Mouse (Mus musculus): ENCODE data around the gene Dnah8. TPM values are rescaled to one million over a fixed set of nuclear protein-coding genes. Genes with fewer than 3 reads are reported as not detected.

Dnah8 gene
- polyA plus RNA-seq, 1 experiment from 2014 or later, result 2.1 TPM

- 90% methylated on average over 5 of the region's 5 CpGs for WGBS
- H3K4me3 ChIP-seq, result no peak overlapping the region
- no peaks in the 10 kb centered on the region for H3K9me3 ChIP-seq
- no peak for ATAC-seq (ENCODE audit: extremely low read depth, insufficient number of reproducible peaks, low FRiP score, low TSS enrichment)
- no peak overlapping the region for H3K4me2 ChIP-seq
- H3K4me1 ChIP-seq, result peaks cover 46% of the 10 kb centered on the region
- H3K27me3 ChIP-seq (replicated peaks), result no peaks in the 10 kb centered on the region
- H3K9ac ChIP-seq, result no peak overlapping the region
- H3K36me3 ChIP-seq, result peaks cover 8% of the 10 kb centered on the region
- H3K27ac ChIP-seq (replicated peaks), result peak overlapping the region; percentile 36; the same call in 1 of the 2 replicates
Observed at GRCm38 (mm10) chr17:30609980-30610307, 14.2 kb upstream of the Dnah8 start.

GRCm38 (mm10) chr17:30610739-30611138 is 13.4 kb upstream of the Dnah8 start:
- 70% methylated on average over 1 of the region's 1 CpGs for WGBS
- ATAC-seq (ENCODE audit: extremely low read depth, insufficient number of reproducible peaks, low FRiP score, low TSS enrichment), result no peak

DNA sequence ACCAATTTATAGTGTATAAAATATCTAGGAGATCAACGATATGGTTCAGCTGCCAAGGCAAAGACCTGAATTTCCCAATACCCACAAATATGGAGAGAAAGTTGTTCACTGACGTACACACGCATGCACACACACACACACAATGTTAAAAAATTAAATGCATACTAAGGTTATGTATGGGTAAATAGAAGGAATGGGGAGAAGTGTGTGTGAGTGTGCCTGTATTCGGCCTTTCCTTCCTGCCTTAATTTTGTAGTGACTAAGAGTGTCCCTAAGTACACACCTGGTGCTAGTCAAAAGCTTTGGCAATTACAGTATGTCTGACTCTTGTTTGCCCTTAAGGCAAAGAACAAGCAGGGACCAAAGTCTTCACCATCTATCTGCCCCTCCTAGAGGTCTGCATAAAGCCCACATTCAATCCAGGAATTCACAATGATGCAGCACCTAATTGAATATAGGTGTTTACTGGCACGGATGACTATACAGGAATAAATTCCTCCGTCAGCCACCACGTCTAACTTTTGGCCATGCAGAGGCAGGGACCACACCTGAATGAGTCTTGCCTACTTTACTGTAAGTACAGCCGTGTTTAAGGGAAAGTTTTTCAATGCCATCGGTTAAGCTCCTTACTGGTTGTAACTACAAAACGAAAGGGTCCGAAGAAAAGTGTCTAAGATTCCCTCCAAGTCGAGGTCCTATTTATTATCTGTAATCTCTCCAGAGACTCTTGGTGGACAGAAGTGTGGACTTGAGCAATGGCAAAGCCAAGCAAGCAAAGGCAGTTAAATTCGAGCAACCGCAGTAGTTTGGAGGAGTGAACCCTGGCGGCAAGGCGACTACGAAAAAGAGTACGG is 12.7 kb upstream of the Dnah8 start:
- H3K9ac ChIP-seq, result peak overlapping the region; percentile 95
- no peak for ATAC-seq (ENCODE audit: extremely low read depth, insufficient number of reproducible peaks, low FRiP score, low TSS enrichment)

More at GRCm38 (mm10) chr17:30610739-30611138, 13.4 kb upstream of the Dnah8 start:
- peaks cover 46% of the 10 kb centered on the region for H3K4me1 ChIP-seq
- H3K9ac ChIP-seq, result peak overlapping the region; percentile 95; the same call in 1 of the 2 replicates
- H3K9me3 ChIP-seq, result no peaks in the 10 kb centered on the region
- H3K36me3 ChIP-seq, result peaks cover 8% of the 10 kb centered on the region
- no peaks in the 10 kb centered on the region for H3K27me3 ChIP-seq (replicated peaks)
- H3K4me3 ChIP-seq, result peak overlapping the region; percentile 0; the same call in 1 of the 2 replicates
- H3K27ac ChIP-seq (replicated peaks), result no peak overlapping the region
- H3K4me2 ChIP-seq, result peak overlapping the region; percentile 74

GRCm38 (mm10) chr17:30612075-30612859 is 11.9 kb upstream of the Dnah8 start:
- Histone ChIP-seq H3K27me3 (replicated peaks) (no peaks in the 10 kb centered on the region), H3K9ac (peak overlapping the region; percentile 95), H3K9me3 (no peaks in the 10 kb centered on the region), H3K4me2 (peak overlapping the region; percentile 74), H3K36me3 (peaks cover 5% of the 10 kb centered on the region), H3K27ac (replicated peaks) (peak overlapping the region; percentile 94), H3K4me3 (peak overlapping the region; percentile 82), H3K4me1 (peaks cover 41% of the 10 kb centered on the region)
- peak; percentile 97 for ATAC-seq (ENCODE audit: extremely low read depth, insufficient number of reproducible peaks, low FRiP score, low TSS enrichment)
- under 1% methylated on average over 34 of the region's 34 CpGs for WGBS

More for the DNA sequence above, 12.7 kb upstream of the Dnah8 start:
- 23% methylated on average over 18 of the region's 18 CpGs for WGBS
- Histone ChIP-seq H3K27ac (replicated peaks) (peak overlapping the region; percentile 94), H3K4me2 (peak overlapping the region; percentile 74), H3K27me3 (replicated peaks) (no peaks in the 10 kb centered on the region), H3K36me3 (peaks cover 8% of the 10 kb centered on the region), H3K4me1 (peaks cover 46% of the 10 kb centered on the region), H3K4me3 (peak overlapping the region; percentile 82), H3K9me3 (no peaks in the 10 kb centered on the region)

DNA sequence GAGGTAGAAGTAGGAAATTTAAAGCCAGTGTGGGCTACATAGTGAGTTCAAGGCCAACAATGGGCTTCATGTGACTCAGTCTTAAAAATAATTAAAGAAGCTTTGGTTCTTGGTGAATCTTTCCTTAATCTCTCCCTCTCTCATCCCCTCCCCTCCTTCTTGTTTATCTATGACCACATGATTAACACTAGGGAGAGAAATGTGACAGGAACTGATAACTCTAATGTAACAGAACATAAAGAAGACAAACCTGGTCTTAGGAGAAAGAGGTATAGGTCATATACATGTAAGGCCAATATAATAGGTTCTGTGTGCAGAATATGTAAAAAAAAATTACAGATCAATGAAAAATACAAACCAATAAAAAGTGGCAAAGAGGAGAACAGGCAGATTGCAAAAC is 10.8 kb upstream of the Dnah8 start:
- no peak overlapping the region for H3K4me3 ChIP-seq
- H3K4me2 ChIP-seq, result peak overlapping the region; percentile 74; the same call in 1 of the 2 replicates
- no peak for ATAC-seq (ENCODE audit: extremely low read depth, insufficient number of reproducible peaks, low FRiP score, low TSS enrichment)
- H3K36me3 ChIP-seq, result no peaks in the 10 kb centered on the region
- no peaks in the 10 kb centered on the region for H3K9me3 ChIP-seq
- H3K27ac ChIP-seq (replicated peaks), result no peak overlapping the region
- H3K27me3 ChIP-seq (replicated peaks), result no peaks in the 10 kb centered on the region
- H3K9ac ChIP-seq, result no peak overlapping the region
- H3K4me1 ChIP-seq, result peaks cover 30% of the 10 kb centered on the region

DNA sequence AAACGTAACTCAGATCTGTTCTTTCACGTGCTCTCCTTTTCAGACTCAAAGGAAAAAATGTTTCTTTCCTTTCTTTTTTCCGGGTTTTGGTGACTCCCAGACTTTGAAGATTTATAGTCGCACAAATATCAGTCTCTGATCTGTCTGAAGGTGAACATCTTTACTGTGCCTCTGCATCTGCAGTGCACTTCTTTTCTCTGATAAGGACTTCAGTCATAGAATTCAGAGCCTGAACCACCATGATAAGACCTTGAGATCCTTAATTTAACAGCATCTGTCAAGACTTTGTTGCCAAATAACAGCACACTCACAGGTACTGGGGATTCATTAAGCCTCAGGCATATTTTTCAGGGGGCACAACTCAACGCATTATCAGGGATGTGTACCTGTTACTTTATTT is 8.0 kb upstream of the Dnah8 start:
- no peak overlapping the region for H3K9ac ChIP-seq
- no peaks in the 10 kb centered on the region for H3K27me3 ChIP-seq (replicated peaks)
- no peak overlapping the region for H3K27ac ChIP-seq (replicated peaks)
- H3K4me1 ChIP-seq, result peaks cover 11% of the 10 kb centered on the region
- WGBS, result 75% methylated on average over 5 of the region's 5 CpGs
- no peaks in the 10 kb centered on the region for H3K9me3 ChIP-seq
- no peak overlapping the region for H3K4me2 ChIP-seq
- H3K4me3 ChIP-seq, result no peak overlapping the region
- ATAC-seq (ENCODE audit: extremely low read depth, insufficient number of reproducible peaks, low FRiP score, low TSS enrichment), result no peak
- no peaks in the 10 kb centered on the region for H3K36me3 ChIP-seq

GRCm38 (mm10) chr17:30618136-30618891 is 5.8 kb upstream of the Dnah8 start:
- no peak overlapping the region for H3K27ac ChIP-seq (replicated peaks)

DNA sequence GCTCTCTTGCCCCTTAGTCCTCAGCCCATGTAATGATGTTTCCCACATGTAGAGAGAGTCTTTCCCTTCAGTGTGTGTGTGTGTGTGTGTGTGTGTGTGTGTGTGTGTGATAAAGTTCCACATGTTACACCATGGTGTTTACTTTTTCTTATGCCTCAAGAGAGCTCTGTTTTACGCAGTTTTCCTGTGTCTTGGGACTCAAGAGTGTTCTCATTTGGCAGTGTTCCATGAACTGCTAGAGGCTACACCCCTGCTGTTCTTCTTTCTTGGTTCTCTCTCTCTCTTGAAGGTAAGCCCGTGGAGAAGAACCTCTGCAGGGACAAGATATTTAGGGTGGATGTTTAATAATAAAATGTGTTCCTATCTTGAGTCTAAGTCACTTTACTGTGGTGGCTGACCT is 5.0 kb upstream of the Dnah8 start:
- no peaks in the 10 kb centered on the region for H3K36me3 ChIP-seq
- H3K4me1 ChIP-seq, result no peaks in the 10 kb centered on the region
- no peak overlapping the region for H3K4me3 ChIP-seq
- no peak for ATAC-seq (ENCODE audit: extremely low read depth, insufficient number of reproducible peaks, low FRiP score, low TSS enrichment)
- H3K27me3 ChIP-seq (replicated peaks), result no peaks in the 10 kb centered on the region
- no peak overlapping the region for H3K4me2 ChIP-seq
- H3K27ac ChIP-seq (replicated peaks), result no peak overlapping the region
- H3K9ac ChIP-seq, result no peak overlapping the region
- H3K9me3 ChIP-seq, result no peaks in the 10 kb centered on the region
- 44% methylated on average over 2 of the region's 2 CpGs for WGBS

More at GRCm38 (mm10) chr17:30618136-30618891, 5.8 kb upstream of the Dnah8 start:
- 71% methylated on average over 3 of the region's 3 CpGs for WGBS
- Histone ChIP-seq H3K9ac (no peak overlapping the region), H3K4me2 (no peak overlapping the region), H3K4me1 (no peaks in the 10 kb centered on the region), H3K4me3 (no peak overlapping the region), H3K27me3 (replicated peaks) (no peaks in the 10 kb centered on the region), H3K9me3 (no peaks in the 10 kb centered on the region), H3K36me3 (no peaks in the 10 kb centered on the region)
- no peak for ATAC-seq (ENCODE audit: extremely low read depth, insufficient number of reproducible peaks, low FRiP score, low TSS enrichment)

GRCm38 (mm10) chr17:30620548-30620947 is 3.6 kb upstream of the Dnah8 start:
- H3K9me3 ChIP-seq, result no peaks in the 10 kb centered on the region
- H3K4me3 ChIP-seq, result no peak overlapping the region
- 56% methylated on average over 2 of the region's 2 CpGs for WGBS
- no peak overlapping the region for H3K4me2 ChIP-seq
- no peak for ATAC-seq (ENCODE audit: extremely low read depth, insufficient number of reproducible peaks, low FRiP score, low TSS enrichment)
- no peaks in the 10 kb centered on the region for H3K36me3 ChIP-seq
- no peaks in the 10 kb centered on the region for H3K27me3 ChIP-seq (replicated peaks)
- H3K27ac ChIP-seq (replicated peaks), result no peak overlapping the region
- no peak overlapping the region for H3K9ac ChIP-seq
- no peaks in the 10 kb centered on the region for H3K4me1 ChIP-seq

DNA sequence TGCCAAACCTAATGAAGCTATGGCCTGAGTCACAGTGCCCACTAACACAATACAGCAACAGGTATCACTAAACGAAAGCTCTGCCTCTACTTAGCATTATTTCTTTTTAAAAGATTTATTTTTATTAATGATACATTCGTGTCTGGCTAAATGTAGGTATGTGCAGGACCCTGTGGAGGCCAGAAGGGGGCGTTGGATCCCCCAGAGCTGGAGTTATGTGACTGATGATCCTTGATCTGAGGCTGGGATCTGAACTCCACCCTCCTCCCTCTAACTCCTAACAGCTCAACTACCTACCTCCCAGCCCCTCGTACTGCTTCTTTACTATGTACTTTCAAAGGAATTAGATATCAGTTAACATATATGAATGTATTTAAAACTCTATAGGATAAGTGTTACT is 2.7 kb upstream of the Dnah8 start:
- Histone ChIP-seq H3K9ac (no peak overlapping the region), H3K4me3 (no peak overlapping the region), H3K4me1 (no peaks in the 10 kb centered on the region), H3K27me3 (replicated peaks) (no peaks in the 10 kb centered on the region), H3K36me3 (no peaks in the 10 kb centered on the region), H3K9me3 (no peaks in the 10 kb centered on the region), H3K27ac (replicated peaks) (no peak overlapping the region), H3K4me2 (no peak overlapping the region)
- 63% methylated on average over 4 of the region's 4 CpGs for WGBS
- ATAC-seq (ENCODE audit: extremely low read depth, insufficient number of reproducible peaks, low FRiP score, low TSS enrichment), result no peak

DNA sequence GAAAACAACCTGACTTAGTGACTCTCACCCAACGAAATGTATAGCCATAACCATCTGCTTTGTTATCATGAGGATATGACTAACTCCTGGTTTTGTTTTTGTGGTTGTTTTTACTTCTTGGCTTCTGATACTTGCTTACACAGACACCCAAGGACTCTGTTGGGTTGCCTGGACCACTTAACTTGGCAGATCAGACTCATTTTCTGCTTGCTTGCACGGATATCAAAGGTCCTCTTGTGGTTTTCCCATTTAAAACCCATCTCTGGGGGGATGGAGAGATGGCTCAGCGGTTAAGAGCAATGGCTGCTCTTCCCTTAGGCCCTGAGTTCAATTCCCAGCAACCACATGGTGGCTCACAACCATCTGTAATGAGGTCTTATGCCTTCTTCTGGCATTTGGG is 954 bp upstream of the Dnah8 start:
- Histone ChIP-seq H3K4me3 (no peak overlapping the region), H3K4me1 (no peaks in the 10 kb centered on the region), H3K27ac (replicated peaks) (no peak overlapping the region), H3K9ac (no peak overlapping the region), H3K9me3 (no peaks in the 10 kb centered on the region), H3K4me2 (no peak overlapping the region), H3K36me3 (no peaks in the 10 kb centered on the region), H3K27me3 (replicated peaks) (no peaks in the 10 kb centered on the region)
- WGBS, result 78% methylated on average over 3 of the region's 3 CpGs
- ATAC-seq (ENCODE audit: extremely low read depth, insufficient number of reproducible peaks, low FRiP score, low TSS enrichment), result no peak
